Mouse (Mus musculus): ENCODE measurements at regions not wholly inside any gene's neighbourhood (a gene's known extent, or its start where the extent isn't known, plus 50 kb on each side); places are given as distances from the start of the nearest gene placed in this dataset.

DNA sequence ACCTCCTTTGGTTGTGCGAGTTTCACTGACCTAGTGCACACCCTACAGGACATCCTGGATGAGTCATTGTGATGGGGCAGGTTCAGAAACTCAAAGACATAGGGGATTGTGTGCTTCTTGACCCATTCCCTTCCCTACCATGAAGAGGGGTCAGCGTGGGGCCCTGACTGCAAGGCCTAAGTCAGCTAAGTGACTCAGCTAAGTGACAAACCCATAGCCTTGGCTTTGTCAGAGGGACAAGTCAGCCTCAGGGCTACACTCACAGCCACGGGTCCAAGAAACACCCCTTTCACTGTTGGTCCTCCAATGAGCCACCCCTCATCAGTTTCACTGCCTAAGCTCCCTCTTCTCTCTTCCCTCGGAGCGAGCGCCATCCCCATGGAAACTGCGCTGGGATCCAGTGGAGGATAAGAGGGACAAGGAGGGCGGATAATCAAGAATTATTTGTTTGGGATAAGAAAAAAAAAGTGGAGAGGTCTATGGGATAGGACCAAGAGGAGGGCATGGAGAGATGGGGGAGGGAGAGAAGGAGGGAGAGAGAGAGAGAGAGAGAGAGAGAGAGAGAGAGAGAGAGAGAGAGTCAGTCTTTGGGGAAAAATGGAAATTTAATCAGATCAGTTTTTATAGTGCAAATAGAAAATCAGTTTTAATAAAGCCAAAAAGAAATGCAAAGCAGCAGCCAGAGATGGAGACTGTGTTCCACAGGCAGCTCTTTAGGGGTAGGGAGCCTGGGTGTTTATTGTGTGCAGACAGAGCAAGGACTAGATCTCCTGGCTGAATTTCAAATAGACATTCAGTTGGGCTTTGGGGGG is 183.7 kb upstream of the 4931429L15Rik start:
- Histone ChIP-seq H3K9ac (no peak overlapping the region), H3K4me3 (no peak overlapping the region), H3K27ac (replicated peaks) (no peak overlapping the region), H3K9me3 (no peaks in the 10 kb centered on the region), H3K36me3 (no peaks in the 10 kb centered on the region), H3K4me1 (replicated peaks) (peaks cover 24% of the 10 kb centered on the region), H3K4me2 (peak overlapping the region; percentile 11; the same call in 1 of the 2 replicates), H3K27me3 (no peaks in the 10 kb centered on the region)
- peak; percentile 47; the same call in 1 of the 2 replicates for ATAC-seq (ENCODE audit: low FRiP score, low read depth)
- WGBS, result 52% methylated on average over 8 of the region's 8 CpGs

DNA sequence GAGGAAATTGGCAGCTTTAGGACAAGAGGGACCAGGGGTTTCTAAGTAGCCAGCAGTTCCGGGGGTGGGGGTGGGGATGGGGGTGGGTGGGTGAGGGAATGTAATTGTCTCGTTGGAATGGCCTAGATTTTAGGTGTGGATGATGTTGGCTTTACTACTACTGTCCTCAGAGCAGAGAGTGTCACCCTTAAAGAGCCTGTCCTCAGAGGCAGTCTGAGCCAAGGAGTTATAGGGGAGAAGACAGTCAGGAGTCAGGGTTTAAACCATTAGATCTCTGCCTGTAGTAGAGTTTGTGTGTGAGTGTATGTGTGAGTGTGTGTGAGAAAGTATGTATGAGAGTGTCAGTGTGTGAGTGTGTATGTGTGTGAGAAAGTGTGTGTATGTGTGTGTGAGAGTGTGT is 179.6 kb upstream of the 4931429L15Rik start:
- Histone ChIP-seq H3K4me2 (no peak overlapping the region), H3K36me3 (no peaks in the 10 kb centered on the region), H3K9ac (no peak overlapping the region), H3K9me3 (no peaks in the 10 kb centered on the region), H3K4me3 (no peak overlapping the region), H3K27ac (replicated peaks) (no peak overlapping the region), H3K27me3 (no peaks in the 10 kb centered on the region), H3K4me1 (replicated peaks) (peaks cover 32% of the 10 kb centered on the region)
- ATAC-seq (ENCODE audit: low FRiP score, low read depth), result no peak
- 15% methylated on average over 2 of the region's 2 CpGs for WGBS

DNA sequence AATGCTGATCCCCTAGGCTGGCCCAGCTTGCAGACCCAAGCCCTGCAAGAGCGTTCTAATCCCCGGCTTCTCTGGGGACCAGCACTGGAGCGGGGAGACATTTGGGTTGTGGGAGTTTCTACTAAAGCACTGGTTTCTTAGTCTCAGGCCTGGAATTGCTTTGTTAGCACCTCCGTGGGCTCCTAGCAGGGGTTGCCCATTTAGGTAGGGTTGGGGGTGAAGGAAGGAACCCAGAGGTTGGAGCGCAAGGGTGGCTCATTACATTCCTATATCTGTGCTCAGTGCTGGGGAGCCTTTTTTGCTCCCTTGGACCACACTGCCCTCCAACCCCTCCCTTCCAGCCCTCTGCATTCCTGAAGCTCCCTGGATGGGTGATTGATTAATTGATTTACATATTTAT is 179.1 kb upstream of the 4931429L15Rik start:
- no peak for ATAC-seq (ENCODE audit: low FRiP score, low read depth)
- no peak overlapping the region for H3K9ac ChIP-seq
- 44% methylated on average over 5 of the region's 5 CpGs for WGBS
- no peaks in the 10 kb centered on the region for H3K9me3 ChIP-seq
- H3K4me3 ChIP-seq, result no peak overlapping the region
- H3K36me3 ChIP-seq, result no peaks in the 10 kb centered on the region
- H3K27ac ChIP-seq (replicated peaks), result no peak overlapping the region
- no peaks in the 10 kb centered on the region for H3K27me3 ChIP-seq
- H3K4me1 ChIP-seq (replicated peaks), result peaks cover 27% of the 10 kb centered on the region
- H3K4me2 ChIP-seq, result no peak overlapping the region

DNA sequence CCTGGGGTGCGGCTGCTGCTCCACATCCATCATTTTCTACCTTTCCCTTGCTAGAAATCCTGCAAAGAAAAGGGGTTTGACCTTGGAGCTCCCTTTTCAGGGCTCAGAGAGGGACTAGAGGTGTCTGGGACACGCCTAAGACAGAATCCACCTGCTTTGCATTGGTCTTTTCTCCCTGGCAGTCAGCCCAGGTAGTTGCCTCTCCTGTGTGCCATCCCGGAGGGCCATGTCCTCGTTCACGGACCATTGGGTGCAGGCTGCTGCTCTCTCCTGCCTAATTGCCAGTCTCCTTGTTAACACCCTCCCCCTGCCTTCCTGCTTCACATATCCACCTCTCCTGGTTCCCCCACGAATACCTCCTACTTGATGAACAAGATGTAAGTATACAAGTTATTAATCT is 175.5 kb upstream of the 4931429L15Rik start:
- ATAC-seq (ENCODE audit: low FRiP score, low read depth), result no peak
- 55% methylated on average over 6 of the region's 6 CpGs for WGBS
- no peak overlapping the region for H3K4me2 ChIP-seq
- no peak overlapping the region for H3K9ac ChIP-seq
- H3K27ac ChIP-seq (replicated peaks), result no peak overlapping the region
- peaks cover 18% of the 10 kb centered on the region for H3K4me1 ChIP-seq (replicated peaks)
- H3K9me3 ChIP-seq, result no peaks in the 10 kb centered on the region
- no peaks in the 10 kb centered on the region for H3K27me3 ChIP-seq
- no peaks in the 10 kb centered on the region for H3K36me3 ChIP-seq
- H3K4me3 ChIP-seq, result no peak overlapping the region

DNA sequence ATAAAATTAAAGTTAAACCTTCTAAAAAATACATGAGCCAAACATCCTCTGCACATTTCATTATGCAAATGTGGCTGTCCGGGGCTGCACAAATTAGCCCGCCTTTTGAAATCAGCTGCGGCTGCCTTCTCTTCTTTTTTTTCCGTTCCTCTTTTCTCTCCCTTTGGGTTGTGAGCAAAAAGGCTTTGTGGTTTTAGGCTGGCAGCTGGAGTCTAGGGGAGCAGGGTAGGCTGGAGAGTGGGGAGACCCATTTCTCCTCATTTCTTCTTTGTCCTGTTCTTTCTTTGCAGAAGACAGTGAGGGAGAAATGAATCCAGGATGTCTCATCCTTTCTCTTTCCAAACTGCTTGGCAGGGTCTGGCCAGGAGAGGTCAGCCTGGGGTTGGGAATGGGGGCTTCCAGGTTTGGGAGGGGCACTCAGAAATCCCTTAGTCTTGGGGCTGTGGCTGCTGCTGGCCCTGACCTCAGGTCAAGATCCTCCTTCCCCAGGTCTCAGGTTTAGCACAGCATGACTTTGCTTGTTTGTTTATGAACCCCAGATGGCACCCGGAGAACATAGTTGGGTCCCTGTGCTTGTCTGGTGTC is 163.2 kb upstream of the 4931429L15Rik start:
- no peak overlapping the region for H3K4me2 ChIP-seq
- H3K4me1 ChIP-seq (replicated peaks), result peaks cover 28% of the 10 kb centered on the region
- H3K27me3 ChIP-seq, result 0 out of 2 replicates have a peak, but pooled peaks cover 5% of the 10 kb centered on the region
- 0 out of 2 replicates have a peak, but pooled peaks have one; percentile 38 for ATAC-seq (ENCODE audit: low FRiP score, low read depth)
- H3K27ac ChIP-seq (replicated peaks), result 0 out of 2 replicates have a peak overlapping the region, but pooled peaks have one; percentile 33
- 21% methylated on average over 5 of the region's 5 CpGs for WGBS
- H3K9ac ChIP-seq, result no peak overlapping the region
- no peaks in the 10 kb centered on the region for H3K36me3 ChIP-seq
- H3K4me3 ChIP-seq, result no peak overlapping the region
- no peaks in the 10 kb centered on the region for H3K9me3 ChIP-seq

DNA sequence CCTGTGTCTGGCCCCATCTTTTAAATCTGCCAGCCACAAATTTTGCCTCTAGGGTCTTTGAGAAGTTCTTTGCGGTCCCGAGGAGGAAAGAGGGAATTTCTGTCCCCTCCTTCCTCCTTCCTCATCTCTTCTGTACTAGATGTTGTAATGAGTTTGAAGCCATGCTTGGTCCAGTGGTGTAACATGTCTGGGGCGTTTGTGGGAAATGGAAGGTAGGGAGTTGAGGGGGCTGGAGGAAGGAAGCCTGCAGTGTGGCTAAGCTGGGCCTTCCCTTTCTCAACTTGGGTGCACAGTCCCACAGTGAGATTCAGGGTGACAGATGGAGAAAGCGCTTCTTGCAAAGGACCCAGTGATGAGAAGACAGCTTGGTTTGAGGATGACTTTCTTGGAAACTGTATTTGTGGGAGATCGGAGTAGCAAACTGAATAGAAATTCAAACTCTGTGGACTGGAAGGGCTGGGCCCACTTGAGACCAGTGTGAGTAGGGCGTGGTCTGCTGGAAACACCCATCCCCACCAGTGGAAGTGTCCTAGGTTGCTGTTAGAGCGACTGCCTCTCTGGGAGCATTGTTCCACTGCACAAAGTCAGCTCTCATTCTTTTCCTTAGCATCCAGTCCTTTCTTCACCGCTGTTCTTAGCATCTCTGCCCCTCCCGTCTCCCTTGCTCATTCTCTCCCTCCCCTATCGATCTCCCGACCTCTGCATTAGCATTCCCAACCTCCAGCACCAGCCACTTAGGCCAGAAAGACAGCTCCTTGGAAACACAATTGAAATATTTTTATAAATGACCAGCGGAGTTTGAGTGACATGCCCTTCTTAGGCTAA is 162.5 kb upstream of the 4931429L15Rik start:
- Histone ChIP-seq H3K9me3 (no peaks in the 10 kb centered on the region), H3K4me2 (no peak overlapping the region), H3K4me3 (no peak overlapping the region), H3K9ac (no peak overlapping the region), H3K27ac (replicated peaks) (0 out of 2 replicates have a peak overlapping the region, but pooled peaks have one; percentile 33), H3K4me1 (replicated peaks) (peaks cover 28% of the 10 kb centered on the region), H3K27me3 (0 out of 2 replicates have a peak, but pooled peaks cover 5% of the 10 kb centered on the region), H3K36me3 (no peaks in the 10 kb centered on the region)
- WGBS, result 42% methylated on average over 12 of the region's 12 CpGs
- ATAC-seq (ENCODE audit: low FRiP score, low read depth), result no peak

DNA sequence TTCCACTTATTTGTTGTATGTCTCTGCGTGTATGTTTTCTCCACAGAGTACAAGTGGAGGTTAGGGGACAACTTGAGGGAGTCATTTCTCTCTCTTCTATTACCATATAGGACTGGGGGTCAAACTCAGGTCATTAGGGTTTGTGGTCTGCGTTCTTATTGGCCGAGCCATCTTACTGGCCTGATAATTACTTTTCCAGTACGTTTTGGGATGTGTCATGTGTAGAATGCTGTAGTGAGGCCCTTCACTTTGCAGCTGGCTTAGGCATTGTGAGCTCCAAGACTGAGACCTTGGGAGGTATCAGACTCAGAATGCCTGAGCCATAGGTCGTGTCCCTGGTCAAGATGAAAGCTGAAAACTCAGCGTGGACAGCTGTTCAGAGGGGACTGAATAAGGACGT is 161.7 kb upstream of the 4931429L15Rik start:
- Histone ChIP-seq H3K4me1 (replicated peaks) (peaks cover 28% of the 10 kb centered on the region), H3K9ac (no peak overlapping the region), H3K27ac (replicated peaks) (no peak overlapping the region), H3K36me3 (no peaks in the 10 kb centered on the region), H3K4me3 (no peak overlapping the region), H3K27me3 (0 out of 2 replicates have a peak, but pooled peaks cover 5% of the 10 kb centered on the region), H3K9me3 (no peaks in the 10 kb centered on the region), H3K4me2 (no peak overlapping the region)
- no peak for ATAC-seq (ENCODE audit: low FRiP score, low read depth)
- 27% methylated on average over 7 of the region's 7 CpGs for WGBS

DNA sequence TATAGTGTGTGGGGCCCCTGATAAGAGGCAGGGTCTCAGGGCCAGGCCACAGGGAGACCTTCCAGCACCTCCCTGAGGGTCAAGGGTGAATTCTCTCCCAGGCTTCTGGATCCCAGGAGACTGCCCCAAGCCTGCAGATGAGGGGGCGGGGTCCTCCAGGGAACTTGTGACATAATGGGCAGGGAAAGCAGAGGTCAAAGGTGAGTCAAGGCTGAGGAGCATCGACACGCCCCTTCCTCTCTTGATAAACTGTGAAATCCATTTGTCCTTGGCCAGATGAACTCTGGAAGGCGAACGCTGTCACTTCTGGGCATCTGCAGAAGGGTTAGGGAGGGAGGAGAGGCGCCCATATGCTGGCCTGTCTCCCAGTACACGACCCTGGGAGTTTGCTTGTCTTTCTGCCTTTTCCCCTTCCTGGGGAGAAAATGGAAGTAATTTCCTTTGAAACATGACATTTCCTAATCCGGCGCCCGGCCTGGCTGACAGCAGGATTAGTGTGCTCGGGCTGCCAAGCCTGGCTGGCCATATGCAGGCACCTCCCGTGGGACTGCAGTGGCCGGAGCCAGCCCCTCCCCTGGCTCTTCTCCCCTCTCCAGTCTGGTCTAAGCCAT is 160.4 kb upstream of the 4931429L15Rik start:
- no peak overlapping the region for H3K27ac ChIP-seq (replicated peaks)
- H3K4me3 ChIP-seq, result no peak overlapping the region
- H3K9ac ChIP-seq, result no peak overlapping the region
- 0 out of 2 replicates have a peak, but pooled peaks have one; percentile 58 for ATAC-seq (ENCODE audit: low FRiP score, low read depth)
- H3K36me3 ChIP-seq, result no peaks in the 10 kb centered on the region
- no peak overlapping the region for H3K4me2 ChIP-seq
- 8% methylated on average over 13 of the region's 13 CpGs for WGBS
- H3K27me3 ChIP-seq, result 0 out of 2 replicates have a peak, but pooled peaks cover 6% of the 10 kb centered on the region
- H3K4me1 ChIP-seq (replicated peaks), result peaks cover 28% of the 10 kb centered on the region
- H3K9me3 ChIP-seq, result no peaks in the 10 kb centered on the region

DNA sequence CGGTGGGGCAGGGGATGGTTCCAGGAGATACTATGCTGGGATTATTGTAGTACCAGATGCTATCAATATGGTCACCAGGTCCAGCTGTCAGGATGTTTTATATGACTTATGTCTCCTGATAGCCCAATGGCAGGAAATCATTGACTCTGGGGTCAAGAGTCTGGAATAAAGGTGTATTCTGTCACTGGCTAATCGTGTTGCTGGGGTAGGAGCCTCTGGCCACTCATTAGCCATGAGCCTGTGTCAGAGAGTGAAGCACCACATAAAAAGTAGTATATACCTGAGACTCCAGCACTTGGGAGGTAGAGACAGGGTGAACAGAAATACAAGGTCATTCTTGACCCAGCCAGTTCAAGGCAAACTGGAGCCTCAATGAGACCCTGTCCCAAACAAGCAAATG is 158.8 kb upstream of the 4931429L15Rik start:
- no peaks in the 10 kb centered on the region for H3K36me3 ChIP-seq
- no peak overlapping the region for H3K4me2 ChIP-seq
- no peak for ATAC-seq (ENCODE audit: low FRiP score, low read depth)
- H3K27ac ChIP-seq (replicated peaks), result no peak overlapping the region
- peaks cover 28% of the 10 kb centered on the region for H3K4me1 ChIP-seq (replicated peaks)
- 51% methylated on average over 2 of the region's 2 CpGs for WGBS
- H3K27me3 ChIP-seq, result 0 out of 2 replicates have a peak, but pooled peaks cover 9% of the 10 kb centered on the region
- no peak overlapping the region for H3K9ac ChIP-seq
- H3K9me3 ChIP-seq, result no peaks in the 10 kb centered on the region
- no peak overlapping the region for H3K4me3 ChIP-seq

DNA sequence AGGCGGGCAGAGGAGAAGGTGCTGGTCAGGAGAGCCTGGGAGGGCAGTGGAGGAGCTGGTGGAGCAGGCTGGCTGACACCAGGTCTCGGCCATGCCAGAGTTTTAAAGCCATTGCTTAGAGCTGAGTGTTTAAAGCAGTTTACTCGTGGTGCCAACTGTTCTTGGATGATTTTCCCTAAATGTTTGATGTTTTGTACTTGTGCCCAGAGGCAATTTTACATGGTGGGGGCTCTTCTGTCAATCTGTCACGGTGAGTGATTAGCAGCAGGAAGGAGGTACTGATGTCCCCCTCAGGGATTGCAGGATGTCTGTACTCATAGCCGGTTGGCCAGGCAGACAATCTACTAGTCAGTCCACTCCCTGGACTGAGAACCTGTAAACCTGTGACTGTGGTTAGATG is 156.7 kb upstream of the 4931429L15Rik start:
- Histone ChIP-seq H3K9ac (no peak overlapping the region), H3K9me3 (no peaks in the 10 kb centered on the region), H3K36me3 (no peaks in the 10 kb centered on the region), H3K4me1 (replicated peaks) (peaks cover 12% of the 10 kb centered on the region), H3K4me2 (no peak overlapping the region), H3K4me3 (no peak overlapping the region), H3K27ac (replicated peaks) (no peak overlapping the region), H3K27me3 (0 out of 2 replicates have a peak, but pooled peaks cover 6% of the 10 kb centered on the region)
- WGBS, result 38% methylated on average over 5 of the region's 5 CpGs
- no peak for ATAC-seq (ENCODE audit: low FRiP score, low read depth)

DNA sequence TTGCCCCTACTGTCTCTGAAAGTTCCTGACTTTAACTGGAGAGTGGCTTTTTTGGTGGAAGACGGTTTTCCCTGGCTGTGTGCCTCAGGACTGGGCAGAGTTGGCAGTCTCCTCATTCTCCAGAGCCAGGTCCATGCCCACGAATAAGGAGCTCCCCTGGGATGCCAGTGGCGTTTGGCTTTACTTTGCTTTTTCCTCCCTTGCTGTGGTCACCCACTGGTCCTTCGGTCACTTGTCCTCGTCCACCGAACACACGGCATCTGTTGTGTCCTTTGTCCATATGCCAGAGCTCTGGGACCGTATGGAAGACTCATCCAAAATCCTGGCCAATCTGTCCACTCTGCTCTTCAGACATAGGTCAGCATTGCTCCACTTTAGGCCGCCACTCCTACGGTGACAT is 153.9 kb upstream of the 4931429L15Rik start:
- Histone ChIP-seq H3K36me3 (no peaks in the 10 kb centered on the region), H3K27me3 (0 out of 2 replicates have a peak, but pooled peaks cover 5% of the 10 kb centered on the region), H3K9ac (no peak overlapping the region), H3K4me1 (replicated peaks) (peaks cover 8% of the 10 kb centered on the region), H3K4me2 (no peak overlapping the region), H3K9me3 (no peaks in the 10 kb centered on the region), H3K4me3 (no peak overlapping the region), H3K27ac (replicated peaks) (no peak overlapping the region)
- no peak for ATAC-seq (ENCODE audit: low FRiP score, low read depth)
- 80% methylated on average over 10 of the region's 10 CpGs for WGBS
